Mouse (Mus musculus): ENCODE results near the gene Cops3. TPM values are rescaled to one million over a fixed set of nuclear protein-coding genes. Genes with fewer than 3 reads are reported as not detected.

Cops3 gene
- polyA plus RNA-seq, 1 experiment from 2014 or later = 246 TPM

DNA sequence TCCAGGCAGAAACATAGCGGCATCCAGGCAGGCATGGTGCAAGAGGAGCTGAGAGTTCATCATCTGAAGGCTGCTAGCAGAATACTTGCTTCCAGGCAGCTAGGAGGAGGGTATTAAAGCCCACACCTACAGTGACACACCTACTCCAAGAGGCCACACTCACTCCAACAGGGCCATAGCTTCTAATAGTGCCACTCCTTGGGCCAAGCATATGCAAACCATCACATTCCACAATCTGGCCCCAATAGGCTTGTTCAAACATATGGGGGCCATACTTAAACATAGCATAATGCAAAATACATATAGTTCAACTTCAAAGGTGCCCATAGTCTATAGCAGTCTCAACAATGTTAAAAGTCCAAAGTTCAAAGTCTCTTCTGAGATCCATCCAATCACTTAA is 50.3 kb downstream of the Cops3 start:
- Histone ChIP-seq H3K27me3 (ENCODE audit: control insufficient read depth, insufficient read depth, low read length) (no peaks in the 10 kb centered on the region), H3K4me1 (replicated peaks; ENCODE audit: control insufficient read depth, insufficient read depth, low read length) (peaks cover 7% of the 10 kb centered on the region; the same call in 1 of the 2 replicates), H3K4me2 (replicated peaks; ENCODE audit: low read depth, low read length) (no peak overlapping the region), H3K9ac (ENCODE audit: low read depth, low read length) (no peak overlapping the region), H3K9me3 (ENCODE audit: control insufficient read depth, low read length) (no peaks in the 10 kb centered on the region), H3K36me3 (ENCODE audit: control insufficient read depth, insufficient read depth, low read length) (peaks cover 7% of the 10 kb centered on the region; the same call in 1 of the 2 replicates), H3K4me3 (ENCODE audit: low read depth, low read length) (no peak overlapping the region), H3K27ac (ENCODE audit: low read depth, low read length) (no peak overlapping the region)
- no peak for ATAC-seq (ENCODE audit: low FRiP score)
- WGBS = 100% methylated on average over 1 of the region's 1 CpGs
- no peak for DNase-seq (ENCODE audit: low spot score)

DNA sequence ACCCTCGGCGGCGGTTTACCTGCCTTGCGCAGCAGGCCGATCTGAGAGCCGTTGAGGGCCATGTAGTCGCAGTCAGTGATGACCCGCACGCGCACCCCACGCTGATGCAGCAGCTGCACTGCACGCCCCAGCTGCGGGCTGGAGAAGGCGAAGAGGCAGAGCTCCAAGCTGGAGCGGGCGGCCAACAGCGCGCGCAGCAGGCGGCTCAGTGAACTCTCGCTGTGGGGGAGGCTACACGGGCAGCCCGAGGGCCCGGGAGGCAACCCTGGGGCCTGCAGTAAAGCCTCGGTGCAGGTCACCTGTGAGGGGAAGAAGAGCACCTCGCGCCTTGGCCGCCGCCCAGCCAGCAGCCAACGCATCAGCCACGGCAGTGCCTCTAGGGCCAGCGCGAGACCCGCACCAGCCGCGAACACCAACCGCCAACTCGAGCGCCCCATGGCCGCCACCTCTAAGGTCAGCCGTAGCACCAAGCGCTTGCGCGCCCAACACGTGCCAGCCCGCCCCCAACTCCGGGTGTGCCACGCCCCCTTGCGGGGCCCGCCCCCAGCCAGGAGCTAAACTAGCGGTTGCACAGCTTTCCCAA is 52.3 kb downstream of the Cops3 start, which contains the start of gene Pld6:
Gene Pld6, minus strand, starts transcription at position 447 of the 583 bp plus-strand sequence.
- ATAC-seq (ENCODE audit: low FRiP score) = peak; percentile 66
- Histone ChIP-seq H3K9ac (ENCODE audit: low read depth, low read length) (0 out of 2 replicates have a peak within 1 kb of the TSS, but pooled peaks have one; percentile 33), H3K4me1 (replicated peaks; ENCODE audit: control insufficient read depth, insufficient read depth, low read length) (peaks cover 7% of the 10 kb centered on the region; the same call in 1 of the 2 replicates), H3K4me2 (replicated peaks; ENCODE audit: low read depth, low read length) (peak within 1 kb of the TSS; percentile 59), H3K27ac (ENCODE audit: low read depth, low read length) (no peak within 1 kb of the TSS), H3K27me3 (ENCODE audit: control insufficient read depth, insufficient read depth, low read length) (no peaks in the 10 kb centered on the region), H3K36me3 (ENCODE audit: control insufficient read depth, insufficient read depth, low read length) (peaks cover 5% of the 10 kb centered on the region; the same call in 1 of the 2 replicates), H3K4me3 (ENCODE audit: low read depth, low read length) (peak within 1 kb of the TSS; percentile 34), H3K9me3 (ENCODE audit: control insufficient read depth, low read length) (no peaks in the 10 kb centered on the region)
- WGBS = 3% methylated on average over 49 of the region's 51 CpGs
- DNase-seq (ENCODE audit: low spot score) = peak; percentile 59

GRCm38 (mm10) chr11:59786444-59787198 is 53.0 kb downstream of the Cops3 start:
- no peaks in the 10 kb centered on the region for H3K9me3 ChIP-seq (ENCODE audit: control insufficient read depth, low read length)
- ATAC-seq (ENCODE audit: low FRiP score) = peak; percentile 12; the same call in 1 of the 2 replicates

DNA sequence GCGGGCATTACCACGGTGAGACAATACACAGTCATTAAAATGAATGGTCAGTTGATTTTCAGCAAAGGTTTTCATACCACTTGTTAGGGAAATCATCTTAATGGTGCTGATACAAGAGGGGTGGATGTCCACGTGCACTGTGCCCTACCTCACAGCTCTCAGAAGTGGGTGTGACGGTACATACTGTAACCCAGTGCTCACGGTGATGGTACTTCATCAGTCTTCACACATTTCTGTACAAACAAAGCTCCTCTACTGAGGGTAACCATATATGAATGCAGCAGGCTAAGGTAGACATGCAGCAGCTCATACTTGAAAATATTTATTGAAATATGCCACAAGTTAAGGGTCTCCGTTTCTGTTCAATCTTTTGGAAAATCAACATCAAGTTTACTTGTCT is 56.0 kb downstream of the Cops3 start:
- no peak for ATAC-seq (ENCODE audit: low FRiP score)
- 91% methylated on average over 6 of the region's 6 CpGs for WGBS

More at GRCm38 (mm10) chr11:59786444-59787198, 53.0 kb downstream of the Cops3 start:
- no peak overlapping the region for H3K27ac ChIP-seq (ENCODE audit: low read depth, low read length)
- 56% methylated on average over 15 of the region's 15 CpGs for WGBS
- 0 out of 2 replicates have a peak overlapping the region, but pooled peaks have one; percentile 33 for H3K9ac ChIP-seq (ENCODE audit: low read depth, low read length)
- no peaks in the 10 kb centered on the region for H3K36me3 ChIP-seq (ENCODE audit: control insufficient read depth, insufficient read depth, low read length)
- peaks cover 7% of the 10 kb centered on the region; the same call in 1 of the 2 replicates for H3K4me1 ChIP-seq (replicated peaks; ENCODE audit: control insufficient read depth, insufficient read depth, low read length)
- H3K4me3 ChIP-seq (ENCODE audit: low read depth, low read length) = peak overlapping the region; percentile 34
- no peaks in the 10 kb centered on the region for H3K27me3 ChIP-seq (ENCODE audit: control insufficient read depth, insufficient read depth, low read length)
- H3K4me2 ChIP-seq (replicated peaks; ENCODE audit: low read depth, low read length) = peak overlapping the region; percentile 59
- DNase-seq (ENCODE audit: low spot score) = peak; percentile 9

GRCm38 (mm10) chr11:59782091-59782590 is 57.5 kb downstream of the Cops3 start:
- Histone ChIP-seq H3K27ac (ENCODE audit: low read depth, low read length) (no peak overlapping the region), H3K4me3 (ENCODE audit: low read depth, low read length) (no peak overlapping the region), H3K9ac (ENCODE audit: low read depth, low read length) (no peak overlapping the region), H3K27me3 (ENCODE audit: control insufficient read depth, insufficient read depth, low read length) (no peaks in the 10 kb centered on the region), H3K4me1 (replicated peaks; ENCODE audit: control insufficient read depth, insufficient read depth, low read length) (peaks cover 2% of the 10 kb centered on the region; the same call in 1 of the 2 replicates), H3K9me3 (ENCODE audit: control insufficient read depth, low read length) (no peaks in the 10 kb centered on the region), H3K36me3 (ENCODE audit: control insufficient read depth, insufficient read depth, low read length) (no peaks in the 10 kb centered on the region), H3K4me2 (replicated peaks; ENCODE audit: low read depth, low read length) (no peak overlapping the region)
- ATAC-seq (ENCODE audit: low FRiP score) (no peak), DNase-seq (ENCODE audit: low spot score) (no peak)
- WGBS = 75% methylated on average over 7 of the region's 7 CpGs

More for the DNA sequence above, 56.0 kb downstream of the Cops3 start:
- Histone ChIP-seq H3K9ac (ENCODE audit: low read depth, low read length) (no peak overlapping the region), H3K27me3 (ENCODE audit: control insufficient read depth, insufficient read depth, low read length) (no peaks in the 10 kb centered on the region), H3K4me2 (replicated peaks; ENCODE audit: low read depth, low read length) (no peak overlapping the region), H3K9me3 (ENCODE audit: control insufficient read depth, low read length) (no peaks in the 10 kb centered on the region), H3K4me1 (replicated peaks; ENCODE audit: control insufficient read depth, insufficient read depth, low read length) (peaks cover 7% of the 10 kb centered on the region; the same call in 1 of the 2 replicates), H3K27ac (ENCODE audit: low read depth, low read length) (no peak overlapping the region), H3K4me3 (ENCODE audit: low read depth, low read length) (no peak overlapping the region), H3K36me3 (ENCODE audit: control insufficient read depth, insufficient read depth, low read length) (no peaks in the 10 kb centered on the region)
- DNase-seq (ENCODE audit: low spot score) = no peak

DNA sequence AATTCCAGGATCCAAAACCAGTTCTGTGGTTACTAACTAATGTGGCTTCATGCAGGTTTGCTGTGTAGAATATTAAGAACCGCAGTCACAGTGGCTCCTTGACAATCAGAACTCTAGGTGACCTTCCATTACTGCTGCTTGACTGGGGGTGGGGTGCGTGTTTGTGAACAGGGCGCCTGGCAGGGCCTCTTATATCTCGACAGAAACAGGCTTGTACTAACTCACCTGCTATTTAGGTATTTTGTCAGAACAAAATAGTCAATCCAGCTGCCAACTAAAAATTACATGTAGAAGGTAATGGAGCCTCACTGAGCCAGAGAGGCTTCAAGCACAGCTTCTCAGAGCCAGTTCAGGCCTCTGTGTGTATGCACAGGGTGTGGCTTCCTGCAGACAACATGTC is 59.4 kb downstream of the Cops3 start:
- no peaks in the 10 kb centered on the region for H3K4me1 ChIP-seq (replicated peaks; ENCODE audit: control insufficient read depth, insufficient read depth, low read length)
- H3K36me3 ChIP-seq (ENCODE audit: control insufficient read depth, insufficient read depth, low read length) = no peaks in the 10 kb centered on the region
- H3K27me3 ChIP-seq (ENCODE audit: control insufficient read depth, insufficient read depth, low read length) = no peaks in the 10 kb centered on the region
- no peak overlapping the region for H3K27ac ChIP-seq (ENCODE audit: low read depth, low read length)
- no peak overlapping the region for H3K4me3 ChIP-seq (ENCODE audit: low read depth, low read length)
- WGBS = 90% methylated on average over 4 of the region's 4 CpGs
- H3K9ac ChIP-seq (ENCODE audit: low read depth, low read length) = no peak overlapping the region
- no peaks in the 10 kb centered on the region for H3K9me3 ChIP-seq (ENCODE audit: control insufficient read depth, low read length)
- no peak for ATAC-seq (ENCODE audit: low FRiP score)
- H3K4me2 ChIP-seq (replicated peaks; ENCODE audit: low read depth, low read length) = no peak overlapping the region
- no peak for DNase-seq (ENCODE audit: low spot score)

DNA sequence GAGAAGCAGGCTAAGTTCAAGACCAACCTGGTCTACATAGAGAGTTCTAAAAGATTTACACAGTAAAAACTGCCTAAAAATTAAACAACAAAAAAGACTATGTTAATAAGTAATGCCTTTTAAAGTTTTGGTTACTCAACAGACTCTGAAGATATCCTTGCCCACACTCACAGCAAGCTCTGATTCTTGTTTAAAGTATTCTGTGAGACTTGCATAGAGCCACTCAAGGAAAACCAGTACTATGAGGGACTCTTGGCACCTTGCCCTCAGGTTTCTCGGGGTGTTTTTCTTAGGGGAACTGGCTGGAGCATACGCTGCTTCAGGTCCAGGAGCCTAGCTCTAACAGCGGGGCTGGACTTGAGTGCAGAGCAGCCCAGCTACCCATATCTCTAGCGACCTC is 60.2 kb downstream of the Cops3 start:
- H3K4me1 ChIP-seq (replicated peaks; ENCODE audit: control insufficient read depth, insufficient read depth, low read length) = no peaks in the 10 kb centered on the region
- H3K27me3 ChIP-seq (ENCODE audit: control insufficient read depth, insufficient read depth, low read length) = no peaks in the 10 kb centered on the region
- WGBS = 90% methylated on average over 4 of the region's 4 CpGs
- no peak overlapping the region for H3K4me3 ChIP-seq (ENCODE audit: low read depth, low read length)
- H3K9me3 ChIP-seq (ENCODE audit: control insufficient read depth, low read length) = no peaks in the 10 kb centered on the region
- H3K36me3 ChIP-seq (ENCODE audit: control insufficient read depth, insufficient read depth, low read length) = no peaks in the 10 kb centered on the region
- ATAC-seq (ENCODE audit: low FRiP score) = no peak
- H3K27ac ChIP-seq (ENCODE audit: low read depth, low read length) = no peak overlapping the region
- H3K9ac ChIP-seq (ENCODE audit: low read depth, low read length) = no peak overlapping the region
- no peak overlapping the region for H3K4me2 ChIP-seq (replicated peaks; ENCODE audit: low read depth, low read length)
- DNase-seq (ENCODE audit: low spot score) = no peak

DNA sequence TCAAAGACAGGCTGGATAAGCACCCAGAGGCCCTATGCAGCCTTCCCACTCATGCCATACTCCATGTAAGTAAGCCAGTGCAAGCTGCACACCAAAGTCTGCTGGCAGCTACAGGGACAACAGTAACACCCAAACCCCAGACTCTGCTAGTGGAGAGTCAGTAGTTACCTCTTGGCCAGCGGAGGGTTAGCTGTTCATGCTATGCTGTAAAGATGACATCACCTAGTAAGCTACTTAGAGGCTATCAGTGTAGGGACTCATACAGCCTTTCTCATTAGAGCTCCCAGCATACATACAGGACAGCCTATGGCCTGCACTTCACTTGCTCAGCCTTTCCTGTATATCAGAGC is 60.8 kb downstream of the Cops3 start:
- Histone ChIP-seq H3K27ac (ENCODE audit: low read depth, low read length) (no peak overlapping the region), H3K9ac (ENCODE audit: low read depth, low read length) (no peak overlapping the region), H3K4me1 (replicated peaks; ENCODE audit: control insufficient read depth, insufficient read depth, low read length) (no peaks in the 10 kb centered on the region), H3K4me3 (ENCODE audit: low read depth, low read length) (no peak overlapping the region), H3K27me3 (ENCODE audit: control insufficient read depth, insufficient read depth, low read length) (no peaks in the 10 kb centered on the region), H3K9me3 (ENCODE audit: control insufficient read depth, low read length) (no peaks in the 10 kb centered on the region), H3K4me2 (replicated peaks; ENCODE audit: low read depth, low read length) (no peak overlapping the region), H3K36me3 (ENCODE audit: control insufficient read depth, insufficient read depth, low read length) (0 out of 2 replicates have a peak, but pooled peaks cover 3% of the 10 kb centered on the region)
- DNase-seq (ENCODE audit: low spot score) (no peak), ATAC-seq (ENCODE audit: low FRiP score) (no peak)
- 74% methylated on average over 1 of the region's 1 CpGs for WGBS
